Mouse (Mus musculus) left cerebral cortex, postnatal 25 days (tissue): ENCODE results near the gene Gm48552. TPM values are rescaled to one million over a fixed set of nuclear protein-coding genes. Genes with fewer than 3 reads are reported as not detected.

Experiments used
- DNase-seq, 2 experiments: peaks; one replicate each; pipeline ENCODE4 v3.0.0; 2022; ENCODE audit warnings: low spot score in 2 of 2, mixed read lengths in 1 of 2
- intact Hi-C: fragments of 180-260 bp; cut with DNase I; formaldehyde crosslinking; loops from one replicate; pipeline ENCODE4 v1.15.1; 2025
- total RNA-seq, 2 experiments: library from RNA; stranded (reverse); gene quantifications; 2 replicates each; pipeline ENCODE4 v1.2.3; 2021

Gm48552 gene
- total RNA-seq, 2 experiments from 2014 or later, result 4.0 to 4.1 TPM

DNA sequence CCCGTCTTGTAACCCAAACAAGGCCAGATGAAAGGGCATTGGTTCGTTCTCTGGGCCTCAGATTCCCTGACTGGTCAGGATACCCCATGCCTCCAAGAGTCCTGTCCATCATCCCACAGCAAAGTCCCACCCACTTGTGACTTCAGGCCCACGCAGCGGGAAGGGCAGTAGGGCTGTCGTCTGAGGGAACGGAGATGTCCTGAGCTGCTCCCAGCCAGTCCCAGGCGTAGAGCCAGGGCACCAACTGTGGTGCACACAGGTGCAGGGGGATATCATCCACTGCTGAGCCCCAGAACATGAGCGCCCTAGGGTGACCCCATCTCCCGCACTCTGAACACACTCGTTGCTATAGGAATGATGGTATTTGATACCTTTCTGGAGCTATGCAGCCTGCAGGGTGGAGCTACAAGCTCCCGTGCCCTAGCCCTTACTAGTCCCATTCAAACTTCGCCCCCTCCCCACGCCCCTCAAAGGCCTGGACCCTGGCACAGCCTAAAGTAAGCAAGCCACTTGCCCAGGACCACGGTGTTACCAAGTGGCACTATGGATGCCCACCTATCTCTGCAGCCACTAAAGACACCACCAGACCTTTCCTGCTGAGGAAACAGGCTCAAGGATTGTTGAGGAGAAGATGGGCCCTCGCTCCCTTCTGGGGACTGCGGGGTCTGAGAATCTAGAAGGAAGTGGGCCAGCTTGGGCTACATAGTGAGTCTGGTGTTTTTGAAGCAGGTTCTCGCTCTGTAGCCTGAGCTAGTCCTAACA, 26.9 kb downstream of the Gm48552 start:
- intact Hi-C loops, result no loop called here
- DNase-seq, result no peak

DNA sequence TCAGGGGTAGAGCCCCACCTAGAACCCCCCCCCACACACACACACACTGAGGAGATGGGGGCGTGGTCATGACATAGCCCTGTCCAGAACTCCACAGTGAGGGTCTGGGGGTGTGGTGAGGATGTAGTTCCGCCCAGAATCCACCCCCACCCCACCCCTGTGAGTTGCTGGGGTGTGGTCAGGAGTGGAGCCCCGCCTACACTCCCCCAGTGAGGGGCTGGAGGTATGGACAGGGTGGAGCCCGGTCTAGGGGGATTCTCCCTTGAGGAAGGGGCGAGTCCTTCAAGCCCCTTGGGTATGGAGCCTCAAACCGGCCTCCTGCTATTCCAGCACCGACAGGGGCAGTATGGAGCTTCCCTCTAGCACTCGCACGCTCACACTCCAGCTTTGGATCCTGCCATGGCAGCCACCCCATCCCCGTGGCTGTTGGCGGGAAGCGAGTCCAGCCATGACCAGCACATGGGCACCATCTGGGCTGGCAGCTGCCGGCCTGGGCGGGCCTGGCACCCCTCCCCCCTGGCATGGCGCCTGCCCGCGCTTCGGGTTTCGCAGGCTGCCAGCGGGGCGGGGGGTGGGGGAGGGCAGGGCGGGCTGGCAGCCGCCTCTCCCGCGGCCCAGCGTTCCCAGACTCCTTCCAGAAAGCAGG, 27.9 kb downstream of the Gm48552 start:
- DNase-seq, result peak; percentile 84 to 92
- intact Hi-C loops, result loop anchor here (1.0 kb wide), 1 partner anchor 10 kb away; no protein-coding TSS in a partner anchor

DNA sequence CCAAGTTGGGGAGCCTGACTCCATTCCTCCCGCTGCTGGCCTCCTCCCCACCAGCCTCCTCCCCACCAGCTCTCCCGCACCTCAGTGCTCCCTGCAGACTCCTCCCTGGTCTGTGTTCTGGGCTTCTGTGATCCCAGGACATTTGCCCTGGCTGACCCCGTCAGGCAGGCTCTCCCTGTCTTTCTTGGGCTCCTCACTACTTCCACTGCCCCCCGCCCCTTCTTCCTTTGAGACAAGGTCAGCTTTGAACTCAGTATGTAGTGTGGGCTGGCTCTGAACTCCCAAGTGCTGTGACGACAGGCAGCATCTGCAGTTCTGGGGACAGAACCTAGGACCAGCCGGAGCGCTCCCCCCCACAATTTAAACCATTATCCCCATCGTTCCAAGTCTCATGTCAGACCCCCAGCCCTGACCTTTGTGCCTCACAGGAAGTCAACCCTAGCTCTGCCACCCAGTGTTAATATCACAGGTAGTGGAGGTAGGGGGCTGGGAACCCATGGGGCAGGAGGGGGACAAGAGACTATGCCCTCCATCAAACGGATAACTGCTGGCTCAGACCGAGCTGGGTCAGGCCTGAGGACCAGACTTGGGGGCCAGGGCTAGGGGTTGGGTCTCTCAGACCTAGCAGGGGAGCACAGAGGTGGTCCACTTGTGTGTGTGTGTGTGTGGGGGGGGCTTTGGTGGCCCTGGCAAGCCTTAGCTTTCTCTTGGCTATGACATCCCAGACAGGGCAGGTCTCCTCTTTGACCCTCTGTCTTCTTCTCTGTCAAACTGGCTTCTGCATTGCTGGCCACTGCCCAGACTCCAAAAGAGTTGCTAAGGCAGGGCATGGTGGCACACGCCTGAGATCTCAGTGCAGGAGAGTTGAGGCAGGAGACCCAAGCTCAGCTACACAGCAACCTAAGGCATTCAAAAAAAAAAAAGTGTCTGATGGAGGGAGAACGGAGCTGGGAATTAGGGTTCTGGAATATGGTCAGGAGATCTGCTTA, 28.7 kb downstream of the Gm48552 start:
- intact Hi-C loops, result loop anchor here (1.0 kb wide), 1 partner anchor 9 kb away; no protein-coding TSS in a partner anchor

DNA sequence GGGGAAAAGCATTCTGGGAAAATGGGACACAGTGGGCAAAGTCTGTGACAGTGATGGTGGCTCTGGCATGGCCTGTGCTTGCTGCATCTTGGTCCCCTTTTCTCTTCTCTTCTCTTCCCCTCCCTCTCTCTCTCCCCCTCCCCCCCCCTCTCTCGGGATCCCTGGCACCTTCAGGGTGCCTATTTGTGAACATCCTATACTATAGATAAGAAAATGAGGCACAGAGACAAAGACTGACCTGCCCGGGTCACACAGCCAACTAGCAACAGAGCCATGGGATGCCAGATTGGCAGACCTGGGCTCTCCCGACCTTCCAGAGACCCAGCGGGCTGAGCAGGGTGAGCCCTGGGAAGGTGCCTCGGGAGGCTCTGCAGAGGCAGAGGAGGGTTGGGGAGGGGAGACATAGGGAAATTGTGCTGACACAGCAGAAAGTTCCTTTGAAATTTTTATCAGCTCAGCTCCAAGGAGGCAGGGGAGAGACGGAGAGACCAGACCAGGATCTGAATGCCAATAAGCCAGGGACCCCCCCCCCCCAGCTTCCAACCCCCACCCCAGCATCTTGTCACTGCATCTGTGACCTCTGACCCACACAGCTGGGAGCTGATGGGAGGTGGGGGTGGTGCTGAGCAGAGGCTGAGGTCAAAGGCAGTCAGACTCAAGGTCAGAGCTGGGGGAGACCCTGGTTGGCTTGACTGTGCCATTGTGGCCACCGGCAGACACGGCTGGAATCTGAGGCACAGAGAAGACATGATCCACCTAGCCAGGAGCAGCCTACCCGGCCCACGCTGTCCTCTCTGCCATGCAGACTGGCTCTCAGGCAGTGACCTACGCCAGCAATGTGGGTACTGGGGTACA, 29.6 kb downstream of the Gm48552 start:
- intact Hi-C loops, result no loop called here
- DNase-seq, result no peak

More for the DNA sequence above, 28.7 kb downstream of the Gm48552 start:
- DNase-seq, result no peak

DNA sequence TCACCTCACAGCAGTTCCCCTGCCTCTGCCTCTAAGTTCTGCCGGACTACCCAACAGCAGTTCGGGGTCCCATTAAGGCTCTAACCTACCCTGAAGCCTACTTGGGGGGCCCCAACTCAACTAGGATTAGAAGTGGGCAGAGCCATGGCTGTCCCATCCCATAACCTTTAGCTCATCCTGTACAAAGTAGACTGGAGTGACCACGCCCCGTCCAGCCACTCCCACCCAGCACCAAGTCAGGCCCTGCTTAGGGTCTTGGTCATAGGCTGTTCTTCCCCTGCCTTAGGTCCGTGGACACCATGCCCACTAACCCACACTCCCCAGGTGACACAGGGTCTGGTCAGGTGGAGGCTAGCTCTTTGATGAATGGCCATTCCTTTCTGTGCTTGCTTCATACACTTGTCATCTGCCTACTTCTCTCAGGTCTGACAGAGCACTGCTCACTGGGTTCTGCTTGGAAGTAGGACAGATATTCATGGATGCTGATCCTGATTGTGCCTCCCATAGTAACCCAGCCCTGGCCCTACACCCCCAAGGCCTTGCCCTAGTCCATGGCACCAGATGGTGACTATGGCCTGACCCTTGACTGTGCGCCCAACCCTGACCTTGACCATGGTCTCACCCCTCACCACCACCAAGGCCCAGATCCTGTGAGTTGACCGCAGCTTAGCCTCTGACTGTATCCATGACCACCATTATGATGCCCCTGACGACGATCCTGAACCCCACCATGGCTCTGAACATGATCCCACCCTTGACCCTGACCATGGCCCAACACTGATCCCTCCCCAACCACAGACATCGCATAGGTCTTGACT, 30.5 kb downstream of the Gm48552 start:
- DNase-seq, result no peak
- intact Hi-C loops, result no loop called here

DNA sequence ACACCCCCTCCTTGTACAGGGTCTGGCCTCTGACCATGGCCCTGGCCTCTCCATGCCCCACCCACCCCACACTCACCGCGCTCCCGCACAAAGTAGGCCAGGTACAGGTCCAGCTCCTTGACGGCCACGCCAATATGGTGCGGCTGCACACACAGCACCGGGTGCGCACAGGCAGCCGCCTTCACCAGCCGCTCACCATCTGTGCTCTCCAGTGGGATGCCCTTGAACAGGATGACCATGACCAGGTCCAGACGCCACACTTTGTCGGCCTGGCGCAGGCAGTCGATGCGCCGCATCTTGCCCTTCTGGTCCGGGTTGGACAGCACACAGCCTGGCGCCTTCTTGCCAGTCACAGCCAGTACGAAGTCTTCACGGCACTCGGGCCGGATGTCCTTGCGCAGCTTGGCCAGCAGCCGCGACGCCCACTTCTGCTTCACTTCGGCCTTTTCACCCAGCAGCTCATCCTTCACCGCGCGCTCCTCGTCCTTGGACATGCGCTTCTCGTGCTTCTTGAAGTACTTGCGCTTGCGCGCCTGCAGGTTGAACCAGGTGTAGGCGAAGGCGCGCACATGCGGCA, 31.5 kb downstream of the Gm48552 start:
- intact Hi-C loops, result no loop called here
- no peak for DNase-seq

DNA sequence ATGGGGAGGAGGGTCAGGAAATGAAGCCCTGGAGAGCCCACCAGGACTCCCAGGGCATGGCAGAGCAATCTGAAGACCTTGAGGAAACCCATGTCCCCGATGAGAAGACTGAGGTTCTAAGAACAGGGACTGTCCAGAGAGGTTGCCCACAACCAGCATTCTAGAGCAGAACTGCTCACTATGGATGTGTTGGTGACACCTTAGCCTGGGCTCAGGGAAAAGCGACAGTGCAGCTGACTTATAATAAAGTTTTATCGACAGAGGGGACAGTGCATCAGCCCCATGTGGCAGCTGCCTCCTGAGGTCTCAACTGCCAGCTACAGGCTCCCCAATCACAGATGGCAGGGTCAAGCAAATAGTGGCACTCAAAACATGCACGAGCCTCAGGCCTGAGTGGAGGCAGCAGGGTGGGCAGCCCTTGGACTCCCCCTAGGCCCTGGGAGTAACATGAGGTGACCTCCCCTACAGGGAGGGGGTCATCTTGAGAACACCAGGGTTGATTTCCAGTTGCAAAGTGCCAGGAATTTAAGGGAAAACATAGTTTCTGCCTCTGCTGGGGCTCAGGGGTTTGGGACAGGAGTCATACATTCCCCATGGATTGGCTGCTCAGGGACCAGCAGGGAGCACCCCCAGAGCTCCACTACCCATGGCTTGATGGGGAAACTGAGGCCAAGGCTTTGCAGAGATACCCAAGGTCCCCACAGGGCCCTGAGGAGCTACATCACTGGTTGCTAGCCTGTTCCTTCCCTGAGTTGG, 32.4 kb downstream of the Gm48552 start:
- intact Hi-C loops, result no loop called here
- DNase-seq, result no peak

DNA sequence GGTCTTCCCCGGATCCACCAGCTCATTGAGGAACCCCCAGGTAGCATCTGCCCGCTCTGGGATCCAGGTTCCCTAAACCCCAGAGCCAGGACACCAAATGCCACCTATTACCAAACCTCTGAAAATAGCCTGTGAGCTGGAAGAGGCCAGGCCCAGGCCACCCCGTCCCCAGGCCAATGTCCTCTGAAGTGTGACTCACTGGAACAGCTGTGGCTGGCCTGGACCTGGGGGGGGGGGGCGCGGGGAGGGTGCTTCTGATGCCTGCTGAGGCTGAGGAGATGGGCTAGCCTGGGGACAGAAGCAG, 32.9 kb downstream of the Gm48552 start:
- no peak for DNase-seq

DNA sequence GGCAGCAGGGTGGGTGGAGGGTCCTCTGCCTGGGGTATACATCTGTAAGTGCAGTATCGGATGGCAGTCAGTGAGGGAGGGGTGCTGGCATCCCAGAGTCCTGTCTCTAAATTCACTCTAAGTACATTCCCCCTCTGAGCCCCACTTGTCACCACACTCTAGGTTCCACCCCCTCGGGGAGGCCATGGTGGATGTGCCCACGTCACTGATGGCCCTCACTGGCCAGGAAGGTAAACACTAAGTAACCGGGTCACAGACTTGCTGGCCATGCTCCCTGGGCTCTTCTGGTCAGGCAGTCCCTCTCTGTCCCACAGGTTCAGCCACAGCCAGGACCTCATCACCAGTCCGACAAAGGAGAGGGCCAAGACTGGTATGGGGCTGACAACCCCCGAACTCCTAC, 33.4 kb downstream of the Gm48552 start:
- DNase-seq, result no peak
- intact Hi-C loops, result no loop called here

More for the DNA sequence above, 32.9 kb downstream of the Gm48552 start:
- intact Hi-C loops, result no loop called here

DNA sequence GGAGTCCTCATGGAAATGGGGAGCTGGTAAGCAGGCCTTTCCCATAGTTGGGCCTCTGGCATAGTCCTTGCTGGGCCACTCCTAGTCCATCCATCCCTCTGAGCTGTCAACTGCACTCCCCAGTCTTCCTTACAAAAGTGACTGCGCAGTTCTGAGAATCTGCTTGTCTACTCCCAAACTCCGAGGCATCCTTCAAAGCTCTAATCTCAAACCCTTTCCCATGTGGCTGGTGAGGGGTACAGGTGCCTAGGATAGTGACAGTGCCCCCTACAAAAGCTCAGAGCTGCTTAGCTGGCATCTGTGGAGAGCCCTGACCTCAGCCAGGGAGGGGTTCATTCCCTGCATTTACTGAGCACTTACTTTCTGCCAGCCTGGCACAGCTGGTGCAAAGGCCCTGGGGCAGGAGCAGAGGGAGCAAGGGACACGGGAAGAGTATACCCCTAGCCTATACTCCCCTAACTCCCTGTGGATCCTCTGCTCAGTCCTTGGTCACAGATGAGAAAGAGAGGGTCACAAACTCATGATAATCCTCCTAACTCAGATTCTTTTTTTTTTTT, 33.9 kb downstream of the Gm48552 start:
- no peak for DNase-seq
- intact Hi-C loops, result no loop called here

DNA sequence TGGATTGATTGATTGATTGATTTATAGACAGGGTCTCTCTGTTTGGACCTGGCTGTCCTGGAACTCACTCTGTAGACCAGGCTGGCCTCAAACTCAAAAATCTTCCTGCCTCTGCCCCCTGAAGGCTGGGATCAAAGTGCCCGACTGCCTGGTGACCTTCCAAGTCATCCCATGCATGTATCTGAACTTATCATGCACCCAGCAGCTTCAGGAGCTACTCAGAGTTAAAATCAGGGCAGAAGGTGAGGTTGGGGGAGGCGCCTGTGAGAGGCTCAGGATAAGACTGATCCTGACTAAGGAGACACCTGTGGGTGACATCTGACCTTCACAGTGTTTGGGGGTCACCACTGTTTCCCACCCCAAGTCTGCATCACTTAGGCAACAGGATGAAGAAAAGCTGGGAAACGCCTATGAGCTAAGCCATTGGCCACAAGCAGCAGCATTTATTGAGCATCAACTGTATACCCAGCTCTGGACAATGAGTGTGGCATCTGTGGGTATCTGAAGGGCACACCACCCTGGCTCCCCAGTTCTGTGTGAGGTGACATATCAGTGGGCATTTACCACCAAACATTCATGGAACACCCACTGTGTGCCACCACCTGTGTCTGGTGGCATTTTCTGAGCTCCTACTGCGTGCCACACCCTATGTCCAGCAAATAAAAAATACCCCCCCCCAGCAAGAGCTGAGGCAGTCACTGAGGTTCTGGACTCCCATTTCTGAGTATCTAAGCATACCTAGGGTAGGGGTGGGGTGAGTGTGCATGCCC, 34.9 kb downstream of the Gm48552 start:
- no peak for DNase-seq
- intact Hi-C loops, result no loop called here

DNA sequence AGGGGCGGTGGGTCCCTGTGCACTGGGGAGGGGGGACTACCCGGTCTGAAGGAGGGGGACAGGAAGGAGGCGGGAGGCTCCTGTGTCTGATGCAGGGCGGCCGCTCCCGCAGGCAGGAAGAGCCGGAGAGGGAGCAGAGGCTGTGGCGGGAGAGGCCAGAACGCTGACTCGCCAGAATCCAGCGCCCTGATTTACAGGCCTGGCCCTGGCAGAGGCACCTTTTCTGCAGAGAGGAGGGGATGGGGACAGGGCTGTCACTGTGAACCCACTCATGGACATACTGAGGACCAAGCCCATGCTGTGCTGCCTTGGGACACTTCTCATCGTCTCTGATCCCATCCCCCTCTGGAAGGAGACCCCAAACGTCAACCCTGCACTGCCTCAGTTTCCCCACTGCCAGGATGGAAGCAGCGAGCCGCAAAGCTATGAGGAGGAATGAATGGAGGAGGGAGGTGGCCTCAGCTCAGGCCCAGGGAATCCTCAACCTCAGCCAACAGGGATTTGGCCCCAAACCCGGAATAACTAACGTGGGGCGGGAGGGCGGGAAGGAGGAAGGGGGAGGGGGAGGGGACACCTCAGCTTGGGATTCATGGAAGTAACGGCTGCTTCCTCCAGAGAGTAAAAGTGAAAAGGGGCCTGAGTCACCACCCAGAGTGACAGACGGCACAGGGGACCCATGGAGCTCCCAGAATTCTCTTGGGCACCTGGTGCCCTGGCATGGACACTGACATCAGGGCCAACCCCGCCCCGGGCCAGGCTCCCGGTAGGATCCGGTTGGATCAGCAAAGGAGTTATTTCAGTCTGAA, 35.6 kb downstream of the Gm48552 start:
- DNase-seq, result peak in 1 of 2 experiments; percentile 20
- intact Hi-C loops, result no loop called here

DNA sequence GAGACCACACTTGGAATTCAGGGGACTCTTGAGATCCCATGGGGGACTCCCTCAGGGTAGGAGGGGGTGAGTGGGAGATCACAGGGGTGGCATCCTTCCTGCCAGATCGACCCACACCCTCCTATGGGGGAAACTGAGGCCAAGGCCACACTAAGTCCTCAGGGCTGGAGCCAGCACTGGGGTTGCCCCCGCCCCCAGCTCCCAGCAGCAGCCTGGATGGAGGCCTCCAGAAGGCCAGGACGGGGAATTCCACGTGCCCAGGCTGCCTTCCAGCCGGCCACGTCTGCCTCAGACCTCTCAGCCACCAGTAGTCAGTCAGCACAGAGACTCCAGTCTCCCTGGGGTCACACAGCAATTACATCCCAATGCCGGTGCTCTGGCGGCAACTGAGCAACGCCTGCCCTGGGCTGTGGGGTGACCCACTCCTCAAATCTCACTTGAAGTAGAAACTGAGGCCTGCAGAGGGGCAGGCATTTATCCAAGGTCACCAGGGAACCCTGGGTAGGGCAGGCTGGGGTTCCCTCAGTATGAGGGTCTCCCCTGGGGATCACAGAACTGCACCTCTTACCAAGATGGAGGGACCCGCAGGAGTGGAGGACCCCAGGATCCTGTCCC, 36.5 kb downstream of the Gm48552 start:
- DNase-seq, result peak in 1 of 2 experiments; percentile 35
- intact Hi-C loops, result no loop called here

DNA sequence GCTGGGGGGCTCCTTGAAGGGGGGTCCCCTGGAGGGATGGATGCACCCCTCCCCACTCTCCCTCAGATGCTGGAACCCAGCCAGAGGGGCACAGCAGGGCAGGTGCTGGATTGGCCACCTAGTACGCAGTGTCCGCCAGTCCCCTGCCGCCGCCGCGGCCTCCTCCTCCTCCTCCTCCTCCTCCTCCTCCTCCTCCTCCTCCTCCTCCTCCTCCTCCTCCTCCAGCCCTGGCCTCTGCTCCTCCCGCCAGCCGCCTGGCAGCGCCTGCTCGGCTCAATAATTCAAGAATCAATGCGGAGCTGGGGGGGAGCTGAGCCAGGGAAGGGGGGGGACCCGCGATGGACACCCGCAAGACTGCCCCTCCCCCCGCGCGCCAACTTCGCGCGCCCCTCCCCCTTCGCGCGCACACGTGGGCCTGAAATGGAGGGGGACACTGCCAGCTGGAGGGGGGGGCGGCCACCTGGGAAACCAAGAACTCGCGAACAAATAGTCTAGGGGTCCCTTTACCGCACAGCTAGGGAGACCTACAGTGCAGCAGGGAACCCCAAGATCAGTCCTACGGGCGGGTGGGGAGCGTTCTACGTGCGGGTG, 37.4 kb downstream of the Gm48552 start:
- DNase-seq, result peak in 1 of 2 experiments; percentile 13
- intact Hi-C loops, result loop anchor here (1.0 kb wide), 1 partner anchor 9 kb away; no protein-coding TSS in a partner anchor

DNA sequence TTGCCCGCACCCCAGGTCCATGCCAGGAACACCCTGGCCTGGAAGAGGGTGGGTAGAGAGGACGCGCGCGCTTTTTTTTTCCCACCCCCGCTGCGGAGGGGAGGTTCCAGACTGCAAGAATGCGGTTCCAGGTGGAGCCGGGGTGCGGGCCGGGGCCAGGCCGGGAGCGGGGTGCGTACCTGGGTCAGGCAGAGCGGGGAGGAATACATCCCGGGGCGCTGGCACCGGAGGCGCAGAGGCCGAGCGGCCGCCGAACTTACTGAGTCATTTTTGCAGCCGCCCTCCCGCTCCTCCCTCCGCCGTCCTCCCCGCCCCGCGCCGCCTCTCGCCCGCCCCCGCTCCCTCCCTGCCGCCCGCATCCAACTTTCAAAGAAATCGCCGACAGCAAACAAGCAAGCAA, 38.1 kb downstream of the Gm48552 start:
- peak in 1 of 2 experiments; percentile 52 for DNase-seq

More for the DNA sequence above, 38.1 kb downstream of the Gm48552 start:
- intact Hi-C loops, result loop anchor here (1.0 kb wide), 1 partner anchor 10 kb away; no protein-coding TSS in a partner anchor
